ENCODE assay signal across 22 mouse cellular contexts in the genomic region with DNA sequence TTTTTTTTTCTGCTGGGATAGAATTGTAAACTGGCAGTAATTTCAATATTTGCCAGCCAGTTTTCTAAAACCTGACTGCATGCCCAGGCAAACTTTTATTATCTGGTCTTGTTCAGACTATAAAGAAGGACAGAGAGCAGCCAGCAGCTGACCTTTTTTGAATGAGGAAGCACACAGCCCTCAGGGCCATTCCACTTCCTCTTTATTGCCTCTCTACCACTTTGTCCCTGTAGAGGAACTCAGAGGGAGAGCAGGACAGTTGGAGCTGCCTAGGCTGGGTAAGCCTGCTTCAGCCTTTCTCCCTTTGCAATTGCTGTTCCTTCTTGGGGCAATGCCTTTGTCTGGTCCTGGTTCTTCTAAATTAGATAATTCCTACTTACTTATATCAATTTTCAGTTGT. TPM values are rescaled to one million over a fixed set of nuclear protein-coding genes. Genes with fewer than 3 reads are reported as not detected.
DNase-seq lines count a peak whose midpoint lies in the region; ATAC-seq and TF ChIP-seq lines count a peak whose summit lies in the region.
"Had no signal": no experiment of that assay in that cellular context is flagged by ENCODE, and none has a peak within 500 bp of the region (broad histone marks: within the 10 kb centered on the region; RNA-seq: fewer than 3 reads in every experiment).

No protein-coding gene starts in this region.

- TF ChIP-seq EP300 in lung, postnatal 0 days (IDR thresholded peaks at IDR 0.05): no peak
- TF ChIP-seq EP300 in MEL (IDR thresholded peaks at IDR 0.05; ENCODE audit: low read depth in 1 of 2, low read length in 2 of 2): peak in 1 of 2 experiments; percentile 61; a peak in 1 of 4 replicates

- no peak for TF ChIP-seq RAD21 in MEL (IDR thresholded peaks at IDR 0.05; ENCODE audit: low read depth, low read length)

- H3K9ac ChIP-seq in lung, postnatal 0 days (replicated peaks; ENCODE audit: low read depth): no peak overlapping the region
- H3K9ac ChIP-seq in MEL (ENCODE audit: control insufficient read depth, low read depth, low read length, poor library complexity, severe bottlenecking): no peak overlapping the region
- H3K9ac ChIP-seq: forebrain, postnatal 0 days; hindbrain, embryonic 12.5 days; limb, embryonic 12.5 days; neural tube, embryonic 13.5 days had no signal

- no peaks in the 10 kb centered on the region for H3K4me1 ChIP-seq in lung, postnatal 0 days (ENCODE audit: insufficient read depth, low read depth, low read length)
- no peaks in the 10 kb centered on the region for H3K4me1 ChIP-seq in MEL (ENCODE audit: control insufficient read depth in 1 of 2, insufficient read depth in 2 of 2, low read length in 2 of 2)
- H3K4me1 ChIP-seq: hindbrain, embryonic 12.5 days; limb, embryonic 12.5 days; neural tube, embryonic 13.5 days had no signal

- ATAC-seq in lung, postnatal 0 days: no peak
- ATAC-seq in neutrophil, adult 5-6 weeks (ENCODE audit: extremely low read depth, insufficient number of reproducible peaks, low FRiP score, poor library complexity, severe bottlenecking): peak; percentile 95
- ATAC-seq: forebrain, postnatal 0 days; intestine, postnatal 0 days; midbrain, embryonic 16.5 days had no signal

- H3K4me3 ChIP-seq in lung, postnatal 0 days (ENCODE audit: low read depth, low read length): no peak overlapping the region
- no peak overlapping the region for H3K4me3 ChIP-seq in MEL (ENCODE audit: control insufficient read depth in 1 of 2, insufficient read depth in 1 of 2, low read depth in 2 of 2, low read length in 2 of 2)
- H3K4me3 ChIP-seq: hindbrain, embryonic 12.5 days; left cerebral cortex, adult 2 months; limb, embryonic 12.5 days; neural tube, embryonic 13.5 days had no signal

- H3K9me3 ChIP-seq in lung, postnatal 0 days (ENCODE audit: low read length): no peaks in the 10 kb centered on the region
- H3K9me3 ChIP-seq in MEL (replicated peaks; ENCODE audit: insufficient read depth, low read length): no peaks in the 10 kb centered on the region
- H3K9me3 ChIP-seq: hindbrain, embryonic 12.5 days; limb, embryonic 12.5 days had no signal

- peak; percentile 5 for DNase-seq in lung, postnatal 0 days (ENCODE audit: low spot score)
- DNase-seq in lung, postnatal 4 days: no peak
- DNase-seq in MEL (ENCODE audit: low read depth, low spot score): peak; percentile 72
- peak; percentile 3 for DNase-seq in gonadal fat pad, adult 2 months (ENCODE audit: low read depth)
- no peak for DNase-seq in cerebellum, adult 9-10 months
- DNase-seq in kidney, postnatal 36 days: no peak
- DNase-seq: adrenal gland, postnatal 36 days; cerebellum, adult 18-20 months; forebrain, postnatal 0 days; kidney, postnatal 25 days; retina, postnatal 1 day had no signal

- H3K4me2 ChIP-seq in lung, postnatal 0 days (replicated peaks; ENCODE audit: low read depth, low read length): no peak overlapping the region
- H3K4me2 ChIP-seq: hindbrain, embryonic 12.5 days; limb, embryonic 12.5 days; neural tube, embryonic 13.5 days had no signal

- H3K36me3 ChIP-seq in lung, postnatal 0 days (ENCODE audit: insufficient read depth, low read length): no peaks in the 10 kb centered on the region
- no peaks in the 10 kb centered on the region for H3K36me3 ChIP-seq in MEL (ENCODE audit: control insufficient read depth in 1 of 2, insufficient read depth in 2 of 2, low read length in 2 of 2)
- H3K36me3 ChIP-seq: hindbrain, embryonic 12.5 days; limb, embryonic 12.5 days; neural tube, embryonic 13.5 days had no signal

- H3K79me2 ChIP-seq in MEL (ENCODE audit: control insufficient read depth, insufficient read depth, low read length, poor library complexity): no peaks in the 10 kb centered on the region

- TF ChIP-seq POLR2A in MEL (IDR thresholded peaks at IDR 0.05; ENCODE audit: control insufficient read depth in 1 of 2, insufficient read depth in 1 of 2, low read depth in 1 of 2, low read length in 2 of 2, poor library complexity in 1 of 2): no peak

- no peak for TF ChIP-seq CTCF in lung, postnatal 0 days (IDR thresholded peaks at IDR 0.05)
- TF ChIP-seq CTCF in MEL (IDR thresholded peaks at IDR 0.05 in 2 of 3, conservative IDR thresholded peaks at IDR 0.05 in 1 of 3; ENCODE audit: control insufficient read depth in 1 of 3, insufficient read depth in 1 of 3, low read depth in 2 of 3, low read length in 3 of 3, poor library complexity in 1 of 3, severe bottlenecking in 1 of 3): no peak

- H3K27ac ChIP-seq in lung, postnatal 0 days (ENCODE audit: low read length): no peak overlapping the region
- no peak overlapping the region for H3K27ac ChIP-seq in MEL (ENCODE audit: control insufficient read depth, low read depth, low read length)
- H3K27ac ChIP-seq: hindbrain, embryonic 12.5 days; left cerebral cortex, adult 2 months; limb, embryonic 12.5 days; neural tube, embryonic 13.5 days had no signal

- no peaks in the 10 kb centered on the region for H3K27me3 ChIP-seq in lung, postnatal 0 days (replicated peaks; ENCODE audit: insufficient read depth, low read length)
- no peaks in the 10 kb centered on the region for H3K27me3 ChIP-seq in MEL (ENCODE audit: control insufficient read depth in 1 of 2, insufficient read depth in 2 of 2, low read length in 2 of 2)
- H3K27me3 ChIP-seq: hindbrain, embryonic 12.5 days; limb, embryonic 12.5 days; neural tube, embryonic 13.5 days had no signal

TF ChIP-seq in MEL, 35 proteins besides CTCF, POLR2A, EP300 and RAD21:
- TF ChIP-seq ETS1 (IDR thresholded peaks at IDR 0.05; ENCODE audit: low read depth, low read length) (0 out of 2 replicates have a peak, but pooled peaks have one; percentile 12), ZMIZ1 (IDR thresholded peaks at IDR 0.05; ENCODE audit: low read depth, low read length) (no peak)
TF ChIP-seq in MEL: peak in this region for 1.

RNA-seq across cellular contexts. Expression of a gene that starts 43.9 kb away (rescaled TPM):
- polyA plus RNA-seq in lung, postnatal 0 days (2015; fragmentation: Nextera tagmentation; extraction: Ambion mirVana): 420 and 480 TPM in 2 replicates
- total RNA-seq in MEL (2012; rRNA removed): 70.8 and 74.3 TPM in 2 replicates
- 100 to 1,000 TPM in 1 of 2 experiments, 10 to 100 TPM in 1; 73.7 to 167 TPM for polyA plus RNA-seq in MEL (2012; ENCODE audit: insufficient read depth in 1 of 2, insufficient read length in 2 of 2, low read depth in 1 of 2, low replicate concordance in 2 of 2, missing spikeins in 1 of 2)
- polyA plus RNA-seq in gonadal fat pad, adult 2 months (2012; rRNA removed): 174 and 201 TPM in 2 replicates
- 1,017 and 1,066 TPM in 2 replicates for total RNA-seq in neutrophil, adult 5-6 weeks (2017)

RNA-seq across cellular contexts. Expression of a gene that starts 44.1 kb away (rescaled TPM):
- polyA plus RNA-seq in lung, postnatal 0 days (2015; fragmentation: Nextera tagmentation; extraction: Ambion mirVana): not detected in 2 replicates
- total RNA-seq in MEL (2012; rRNA removed): not detected in 2 replicates
- not detected for polyA plus RNA-seq in MEL (2012; ENCODE audit: insufficient read depth in 1 of 2, insufficient read length in 2 of 2, low read depth in 1 of 2, low replicate concordance in 2 of 2, missing spikeins in 1 of 2)
- polyA plus RNA-seq in gonadal fat pad, adult 2 months (2012; rRNA removed): 0.23 TPM in 1 of 2 replicates, not detected in the other
- not detected in 2 replicates for total RNA-seq in neutrophil, adult 5-6 weeks (2017)
- total RNA-seq: adrenal gland, postnatal 36 days; forebrain, postnatal 0 days; gastrocnemius, adult 8-10 months; left cerebral cortex, adult 2 months had no signal
- polyA plus RNA-seq: forebrain, postnatal 0 days; heart, embryonic 14.5 days; hindbrain, embryonic 12.5 days; intestine, postnatal 0 days; limb, embryonic 12.5 days; lung, embryonic 16.5 days; midbrain, embryonic 16.5 days; neural tube, embryonic 13.5 days; urinary bladder, adult 2 months had no signal

Comparison
In these comparisons a context has a peak if more than half of its experiments do, and no peak if none do; other contexts are left out.
1. DNase-seq: peak in lung, postnatal 0 days (single experiment), MEL (single experiment) and gonadal fat pad, adult 2 months (single experiment); none in lung, postnatal 4 days (0 of 2), cerebellum, adult 9-10 months (single experiment) and kidney, postnatal 36 days (0 of 2).